Mouse (Mus musculus) right cerebral cortex, postnatal 4 days (tissue): ENCODE data around the gene H2al1i.
"Not testable (repeated sequence)": the region's sequence is repeated elsewhere in the genome, so short reads cannot be mapped to it uniquely, and the experiment has no call there.

Source experiments
- DNase-seq: peaks from one replicate; pipeline ENCODE4 v3.0.0-alpha.2; 2022

The H2al1i gene

GRCm38 (mm10) chrX:11324359-11324758 lies at the start of gene H2al1i:
H2al1i (plus strand) TSS chrX:11324659.
- DNase-seq: not testable (repeated sequence)

GRCm38 (mm10) chrX:11277083-11277482 lies 47.4 kb upstream of the H2al1i start:
- DNase-seq: no peak

DNA sequence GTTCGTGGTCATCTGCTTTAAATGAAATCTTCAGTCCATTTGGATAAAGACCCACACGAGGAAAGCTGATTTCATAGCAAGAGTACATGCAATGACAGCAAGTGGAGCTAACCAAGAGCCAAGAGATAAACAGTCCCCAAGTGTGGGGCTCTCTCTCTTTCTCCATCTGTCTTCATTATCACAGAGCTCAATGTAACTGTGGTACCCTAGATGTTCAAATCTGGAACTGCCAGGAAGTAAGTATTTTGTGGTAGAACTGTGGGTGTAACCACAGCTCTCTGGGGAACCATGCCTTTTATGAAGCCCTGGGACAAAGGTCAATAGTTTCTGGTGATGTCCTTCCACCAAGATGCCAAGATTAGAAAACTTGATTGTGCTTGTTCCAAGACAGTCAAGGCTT lies 43.7 kb upstream of the H2al1i start:
- DNase-seq: no peak

- DNase-seq: no peak
These were observed 36.1 kb upstream of the H2al1i start for GRCm38 (mm10) chrX:11288306-11288882.

DNA sequence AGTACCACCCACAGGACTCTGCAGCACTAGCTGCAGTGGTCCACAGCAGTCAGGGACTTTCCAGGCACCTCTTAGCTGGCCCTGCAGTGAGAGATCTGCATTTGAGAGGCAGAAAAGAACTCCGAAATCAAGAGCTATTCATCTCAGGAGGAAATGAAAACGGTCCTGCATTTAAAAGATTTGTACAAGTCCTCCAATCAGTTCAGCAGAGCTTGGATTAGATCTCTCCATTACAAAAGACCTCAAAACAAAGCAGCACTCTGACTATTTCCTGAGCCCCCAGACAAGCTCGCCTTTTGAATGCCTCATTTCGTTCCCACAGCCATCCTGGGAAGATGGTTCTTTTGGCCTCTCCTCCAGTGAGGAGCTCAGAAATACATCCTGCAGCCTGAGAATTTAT lies 35.2 kb upstream of the H2al1i start:
- DNase-seq: no peak

DNA sequence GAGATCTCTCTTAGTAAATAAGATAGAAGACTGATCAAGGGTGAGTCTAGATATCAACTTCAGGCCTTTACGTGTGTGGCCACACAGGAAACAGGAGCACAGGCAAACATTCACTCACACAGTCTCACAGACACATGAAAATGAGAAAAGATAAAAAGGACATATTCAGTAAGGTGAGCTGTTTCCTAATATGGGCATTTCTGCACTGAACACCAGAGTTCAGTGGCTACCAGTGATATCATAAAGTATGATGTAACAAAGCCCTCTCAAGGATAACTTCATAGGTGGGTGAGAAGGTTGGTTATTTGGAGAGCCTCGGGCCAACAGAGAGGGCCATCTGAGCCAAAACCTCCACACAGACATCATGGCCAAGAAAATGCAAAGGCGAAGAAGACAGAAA lies 25.5 kb upstream of the H2al1i start, which contains the start of gene H2al1a:
Gene H2al1a, plus strand, starts transcription at position 301 of the 400 bp plus-strand sequence.
- DNase-seq: not testable (repeated sequence)

GRCm38 (mm10) chrX:11302132-11302531 lies 22.3 kb upstream of the H2al1i start, which contains the start of gene H2al1b:
H2al1b (plus strand) TSS chrX:11302432.
- not testable (repeated sequence) for DNase-seq

GRCm38 (mm10) chrX:11305355-11305754 lies 19.1 kb upstream of the H2al1i start, which contains the start of gene H2al1c:
H2al1c (plus strand) TSS chrX:11305655.
- not testable (repeated sequence) for DNase-seq

GRCm38 (mm10) chrX:11308524-11308923 lies 15.9 kb upstream of the H2al1i start, which contains the start of gene H2al1d:
H2al1d (plus strand) TSS chrX:11308824.
- not testable (repeated sequence) for DNase-seq

GRCm38 (mm10) chrX:11311634-11312033 lies 12.8 kb upstream of the H2al1i start, which contains the start of gene H2al1e:
H2al1e (plus strand) TSS chrX:11311934.
- not testable (repeated sequence) for DNase-seq

GRCm38 (mm10) chrX:11314858-11315257 lies 9.6 kb upstream of the H2al1i start, which contains the start of gene H2al1f:
H2al1f (plus strand) TSS chrX:11315158.
- not testable (repeated sequence) for DNase-seq

- not testable (repeated sequence) for DNase-seq
These were observed 6.5 kb upstream of the H2al1i start, which contains the start of gene H2al1g for GRCm38 (mm10) chrX:11317956-11318355. H2al1g (plus strand) TSS chrX:11318256.

- DNase-seq: not testable (repeated sequence)
These were observed 3.3 kb upstream of the H2al1i start, which contains the start of gene H2al1h for GRCm38 (mm10) chrX:11321192-11321591. H2al1h (plus strand) TSS chrX:11321492.

- DNase-seq: not testable (repeated sequence)
These were observed 3.1 kb downstream of the H2al1i start, which contains the start of gene H2al1j for GRCm38 (mm10) chrX:11327522-11327921. H2al1j (plus strand) TSS chrX:11327822.

GRCm38 (mm10) chrX:11345762-11346161 lies 21.3 kb downstream of the H2al1i start:
- no peak for DNase-seq

DNA sequence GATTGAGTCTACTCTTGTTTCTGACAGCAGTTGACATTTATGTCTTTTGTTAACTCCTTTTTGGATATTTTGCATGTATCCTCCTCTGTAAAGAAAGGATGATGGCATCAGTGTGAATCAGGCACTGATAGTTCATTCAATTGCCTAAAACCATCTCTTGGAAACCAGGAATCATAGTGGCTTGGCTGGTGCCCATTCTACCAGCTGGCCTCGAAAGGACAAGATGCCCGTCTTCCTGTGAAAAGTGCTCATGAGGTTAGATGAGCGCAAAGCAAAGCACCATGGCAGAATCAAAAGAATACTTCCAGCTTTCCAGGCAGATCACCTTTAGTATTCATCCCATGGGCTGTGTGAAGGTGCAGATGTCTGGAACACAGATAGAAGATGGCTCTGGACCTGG lies 22.3 kb downstream of the H2al1i start:
- no peak for DNase-seq

GRCm38 (mm10) chrX:11360823-11361222 lies 36.4 kb downstream of the H2al1i start:
- no peak for DNase-seq

GRCm38 (mm10) chrX:11361261-11361660 lies 36.8 kb downstream of the H2al1i start:
- DNase-seq: no peak

DNA sequence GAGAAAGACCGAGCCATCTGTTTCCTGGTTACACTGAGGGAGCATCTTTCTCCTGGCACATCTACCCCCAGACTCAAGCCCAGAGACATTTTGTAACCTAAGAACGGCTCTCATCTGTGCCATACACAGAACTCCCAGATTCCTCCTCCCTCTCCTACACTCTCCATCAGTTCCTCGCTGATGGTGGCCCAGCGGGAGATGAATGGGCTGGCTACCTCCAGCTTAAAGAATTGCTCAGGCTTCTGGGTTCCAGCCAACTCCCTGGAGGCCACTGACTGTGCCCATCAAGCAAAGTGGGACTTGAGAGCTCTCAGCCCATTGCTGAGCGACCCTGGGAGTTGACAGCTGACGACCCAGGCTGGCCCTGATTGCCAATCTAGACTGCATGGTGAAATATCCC lies 39.4 kb downstream of the H2al1i start:
- no peak for DNase-seq

DNA sequence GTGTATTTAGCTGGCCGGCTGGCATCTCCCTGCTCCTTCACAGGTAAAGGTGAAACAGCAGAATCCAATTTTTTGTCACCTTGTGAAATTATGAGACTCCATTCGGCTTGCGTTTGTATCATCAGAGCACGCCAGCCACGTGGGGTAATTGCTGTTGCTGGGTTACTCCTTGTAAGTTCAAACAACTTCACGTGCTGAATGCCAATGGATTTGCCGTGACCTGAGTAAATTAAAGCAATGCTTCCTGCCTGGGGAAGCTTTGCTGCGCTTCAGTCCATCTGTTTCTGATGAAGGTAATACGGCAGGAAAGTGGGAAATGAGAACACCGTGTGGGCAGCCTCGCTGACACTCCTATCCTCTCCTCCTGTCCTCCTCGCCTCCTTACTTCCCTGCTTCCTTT lies 40.7 kb downstream of the H2al1i start:
- no peak for DNase-seq
